Mouse (Mus musculus): ENCODE data around the gene Rasa4. TPM values are rescaled to one million over a fixed set of nuclear protein-coding genes. Genes with fewer than 3 reads are reported as not detected.

Rasa4 gene
- total RNA-seq, 4 experiments from 2014 or later, result 15.0 to 39.0 (median 29.5) TPM

Small RNA genes lying within 50 kb of the gene (microRNA-seq; reads per million reads assigned to microRNA genes)
- gene Mir7035, result 1.2 to 2.0 reads per million in 2 experiments

Other genes starting within 250 kb of the Rasa4 start
- gene Hspb1, start 196.0 kb upstream of the Rasa4 start, total RNA-seq (2022), result 100 to 1,000 TPM; 113 to 288 (median 256) TPM
- gene Ywhag, start 149.3 kb upstream of the Rasa4 start, total RNA-seq (2022), result 100 to 1,000 TPM; 434 to 601 (median 481) TPM
- 10 to 100 TPM in 1 of 4 experiments, 1 to 10 TPM in 3; 4.5 to 15.0 (median 7.8) TPM for gene Ssc4d, start 109.4 kb upstream of the Rasa4 start, total RNA-seq (2022)
- gene Zp3, start 103.8 kb upstream of the Rasa4 start, total RNA-seq (2022), result not detected
- gene Dtx2, start 89.1 kb upstream of the Rasa4 start, total RNA-seq (2022), result 10 to 100 TPM; 13.0 to 17.6 (median 16.9) TPM
- gene Upk3b, start 45.4 kb upstream of the Rasa4 start, total RNA-seq (2022), result 1 to 10 TPM; 2.8 to 6.9 (median 5.4) TPM
- under 1 TPM in 1 of 4 experiments, not detected in 3; 0.41 TPM for gene Upk3bl, start 29.4 kb upstream of the Rasa4 start, total RNA-seq (2022)
- gene Polr2j, start 32.7 kb downstream of the Rasa4 start, total RNA-seq (2022), result 10 to 100 TPM; 74.7 to 93.5 (median 85.9) TPM
- 10 to 100 TPM; 10.8 to 21.6 (median 14.9) TPM for gene Lrwd1, start 52.2 kb downstream of the Rasa4 start, total RNA-seq (2022)
- gene Alkbh4, start 52.2 kb downstream of the Rasa4 start, total RNA-seq (2022), result 10 to 100 TPM in 1 of 4 experiments, 1 to 10 TPM in 3; 8.3 to 11.1 (median 8.7) TPM
- gene Orai2, start 86.8 kb downstream of the Rasa4 start, total RNA-seq (2022), result 1 to 10 TPM; 2.5 to 5.7 (median 4.6) TPM
- gene Prkrip1, start 115.0 kb downstream of the Rasa4 start, total RNA-seq (2022), result 10 to 100 TPM; 28.2 to 37.8 (median 33.4) TPM
- gene Sh2b2, start 162.6 kb downstream of the Rasa4 start, total RNA-seq (2022), result 10 to 100 TPM in 2 of 4 experiments, 1 to 10 TPM in 2; 7.2 to 14.9 (median 11.4) TPM